Mouse (Mus musculus) heart, embryonic 16.5 days (tissue): ENCODE measurements around the gene Rad51ap1. TPM values are rescaled to one million over a fixed set of nuclear protein-coding genes. Genes with fewer than 3 reads are reported as not detected.

Experiments used
- ATAC-seq: fragments of 200-750 bp; cut with Nextera tagmentation; replicated peaks from 2 replicates; pipeline ENCODE4 v1.8.0; 2017; ENCODE audit warnings: moderate number of reproducible peaks; ENCODE audit not compliant: insufficient read depth, low FRiP score; ENCODE audit errors: extremely low read depth
- H3K27ac ChIP-seq: fragments of 300-500 bp; sonication (generic); 2 replicates; pipeline ENCODE4 v1.5.1; 2014; ENCODE audit warnings: mild to moderate bottlenecking, low read length, control low read depth, moderate library complexity
- H3K27me3 ChIP-seq: fragments of 300-500 bp; sonication (generic); 2 replicates; pipeline ENCODE4 v1.6.1; 2014; ENCODE audit warnings: low read length, mixed read lengths; ENCODE audit not compliant: control insufficient read depth, insufficient read depth
- H3K36me3 ChIP-seq: fragments of 300-500 bp; sonication (generic); 2 replicates; pipeline ENCODE4 v1.6.1; 2014; ENCODE audit not compliant: control insufficient read depth, insufficient read depth
- H3K4me1 ChIP-seq: fragments of 300-500 bp; sonication (generic); 2 replicates; pipeline ENCODE4 v1.6.1; 2014; ENCODE audit warnings: low read length, mixed read lengths; ENCODE audit not compliant: control insufficient read depth, insufficient read depth
- H3K4me2 ChIP-seq: fragments of 300-500 bp; sonication (generic); 2 replicates; pipeline ENCODE4 v1.6.1; 2014; ENCODE audit warnings: low read depth, mild to moderate bottlenecking, control low read depth, low read length
- H3K4me3 ChIP-seq: fragments of 300-500 bp; sonication (generic); 2 replicates; pipeline ENCODE4 v1.5.1; 2014; ENCODE audit warnings: mild to moderate bottlenecking, control low read depth, low read length
- H3K9ac ChIP-seq: fragments of 300-500 bp; sonication (generic); 2 replicates; pipeline ENCODE4 v1.6.1; 2014; ENCODE audit warnings: low read length, control low read depth
- H3K9me3 ChIP-seq: fragments of 300-500 bp; sonication (generic); replicated peaks from 2 replicates; pipeline ENCODE4 v1.6.1; 2016; ENCODE audit warnings: low read length; ENCODE audit not compliant: control insufficient read depth
- WGBS: fragments of 180-500 bp; shearing (Covaris S2); extraction: QIAGEN DNeasy Blood & Tissue Kit; methylation state at CpG from one replicate; pipeline ENCODE4 v1.1.7; 2014; 5-methylcytosine and 5-hydroxymethylcytosine counted together
- polyA plus RNA-seq: library from polyadenylated mRNA; unstranded; fragments of >200 nt; fragmentation: Nextera tagmentation; extraction: Ambion mirVana; gene quantifications from 2 replicates; pipeline ENCODE4 v1.2.1, GENCODE M21; 2015

Gene Rad51ap1
- 27.8 and 32.8 TPM in 2 replicates for polyA plus RNA-seq

DNA sequence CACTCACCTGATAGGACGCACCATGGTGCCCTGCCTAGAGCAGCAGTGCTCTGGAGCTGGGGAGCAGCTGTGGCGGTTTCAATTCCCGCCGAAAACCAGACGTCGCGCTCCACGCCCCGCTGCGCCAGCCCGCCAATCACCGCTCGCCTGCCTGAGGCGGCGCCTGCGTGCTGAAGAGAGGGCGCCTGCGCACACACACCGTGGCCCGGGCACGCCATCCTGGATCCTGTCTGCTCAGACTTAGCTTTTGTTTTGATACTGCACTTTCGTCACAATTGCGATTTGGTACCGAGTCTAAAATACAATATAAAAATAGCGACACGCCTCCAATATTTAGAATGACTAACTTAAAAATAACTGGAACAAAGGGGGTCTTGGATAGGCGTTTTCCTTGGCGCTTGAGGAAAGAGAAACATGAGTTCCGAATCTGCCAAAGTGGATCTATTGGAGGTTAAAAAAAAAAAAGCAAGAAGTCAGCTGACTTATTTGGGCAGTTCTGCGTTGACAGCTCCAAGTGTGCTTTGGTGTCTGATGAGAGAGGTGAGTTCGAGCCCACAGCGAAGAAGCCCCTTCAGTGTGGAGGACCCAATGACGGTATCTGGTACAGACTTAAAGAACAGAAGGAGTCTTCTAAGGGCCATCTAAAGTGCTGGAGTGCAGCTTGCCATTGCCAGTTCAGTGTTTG, at the start of gene Rad51ap1, which contains the start of gene D6Wsu163e:
TSS of gene Rad51ap1 (minus strand) at position 101 of the 685 bp plus-strand sequence.
TSS of gene D6Wsu163e (plus strand) at position 476 of the 685 bp plus-strand sequence.
- peak within 1 kb of the TSS; percentile 95 for H3K4me2 ChIP-seq
- H3K27ac ChIP-seq, result peak within 1 kb of the TSS; percentile 64
- peaks cover 19% of the 10 kb centered on the region for H3K4me1 ChIP-seq
- peak within 1 kb of the TSS; percentile 84 for H3K9ac ChIP-seq
- H3K9me3 ChIP-seq, result no peaks in the 10 kb centered on the region
- H3K4me3 ChIP-seq, result peak within 1 kb of the TSS; percentile 87
- peaks cover 10% of the 10 kb centered on the region for H3K36me3 ChIP-seq
- no peaks in the 10 kb centered on the region for H3K27me3 ChIP-seq
- WGBS, result under 1% methylated on average over 33 of the region's 33 CpGs
- ATAC-seq, result peak; percentile 99

DNA sequence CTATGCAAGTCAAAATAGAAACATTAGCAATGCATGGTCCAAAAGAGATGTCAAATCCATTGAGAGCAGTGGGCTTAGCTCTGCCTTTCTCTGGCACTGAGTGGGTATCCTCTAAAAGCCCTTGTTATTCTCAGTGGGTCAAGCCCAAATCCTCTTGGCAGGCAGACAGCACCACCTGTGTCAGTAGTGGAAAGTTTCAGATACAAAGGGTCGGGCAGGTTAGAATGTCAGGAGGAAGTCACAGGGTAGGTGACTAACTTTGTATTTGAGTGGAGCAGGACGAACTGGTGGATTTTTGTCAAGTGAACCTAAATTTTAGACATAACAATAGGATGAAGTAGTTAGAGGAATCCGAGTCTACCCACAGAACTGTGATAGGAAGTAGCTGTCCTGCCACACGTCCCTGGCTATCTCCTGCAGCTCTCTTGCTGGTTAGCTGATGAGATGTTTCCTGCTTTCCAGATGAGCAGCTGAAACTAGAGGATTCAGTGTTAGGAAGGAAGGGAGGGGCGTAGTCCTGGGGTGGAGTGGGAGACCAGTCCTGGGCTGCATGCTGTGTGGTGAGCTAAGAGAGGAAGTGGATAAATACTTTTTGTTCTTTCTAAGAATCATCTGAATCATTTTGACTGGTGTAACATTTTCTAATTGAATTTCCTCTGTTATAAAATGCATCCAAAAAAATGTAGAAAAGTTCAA, 42.3 kb upstream of the Rad51ap1 start:
- Histone ChIP-seq H3K4me1 (peaks cover 5% of the 10 kb centered on the region), H3K9me3 (no peaks in the 10 kb centered on the region), H3K36me3 (peaks cover 3% of the 10 kb centered on the region; the same call in 1 of the 2 replicates), H3K4me2 (no peak overlapping the region), H3K27ac (peak overlapping the region; percentile 45; the same call in 1 of the 2 replicates), H3K9ac (no peak overlapping the region), H3K4me3 (no peak overlapping the region), H3K27me3 (no peaks in the 10 kb centered on the region)
- WGBS, result 25% methylated on average over 5 of the region's 5 CpGs
- peak; percentile 63 for ATAC-seq

DNA sequence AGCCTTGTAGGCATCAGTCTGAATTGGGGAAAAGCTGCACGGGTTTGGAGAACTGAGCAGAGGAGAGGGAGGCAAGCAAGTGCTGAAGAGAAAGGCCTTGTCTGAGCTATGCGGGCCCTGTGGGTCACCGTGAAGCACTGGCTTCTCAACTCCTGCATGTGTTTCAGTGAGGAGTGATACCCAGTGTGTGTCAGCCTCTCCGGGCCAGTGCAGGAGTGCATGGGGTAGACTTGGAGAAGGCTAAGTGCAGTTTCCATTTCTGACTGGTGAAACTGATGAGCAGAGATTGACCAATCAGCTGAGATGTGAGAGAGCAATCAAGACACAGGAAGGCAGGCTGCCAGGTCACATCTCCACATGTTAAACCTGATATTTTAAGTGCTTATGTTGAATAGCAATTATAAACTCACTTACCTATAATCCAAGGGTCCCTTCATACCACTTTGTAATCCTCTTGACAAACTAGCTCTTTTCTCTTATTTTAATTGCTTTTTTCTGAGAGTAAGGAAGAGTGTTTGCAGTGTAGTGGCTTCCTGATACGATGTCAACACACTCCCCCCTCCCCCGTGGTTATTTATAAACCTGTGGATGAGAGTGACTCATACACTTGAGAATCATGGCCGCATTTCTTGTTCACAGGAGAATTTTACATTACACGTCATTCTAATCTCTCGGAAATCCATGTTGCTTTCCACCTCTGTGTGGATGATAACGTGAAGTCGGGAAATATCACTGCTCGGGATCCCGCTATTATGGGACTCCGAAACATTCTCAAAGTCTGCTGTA, 27.0 kb upstream of the Rad51ap1 start:
- H3K27ac ChIP-seq, result peak overlapping the region; percentile 54
- WGBS, result 34% methylated on average over 14 of the region's 14 CpGs
- ATAC-seq, result peak; percentile 72

DNA sequence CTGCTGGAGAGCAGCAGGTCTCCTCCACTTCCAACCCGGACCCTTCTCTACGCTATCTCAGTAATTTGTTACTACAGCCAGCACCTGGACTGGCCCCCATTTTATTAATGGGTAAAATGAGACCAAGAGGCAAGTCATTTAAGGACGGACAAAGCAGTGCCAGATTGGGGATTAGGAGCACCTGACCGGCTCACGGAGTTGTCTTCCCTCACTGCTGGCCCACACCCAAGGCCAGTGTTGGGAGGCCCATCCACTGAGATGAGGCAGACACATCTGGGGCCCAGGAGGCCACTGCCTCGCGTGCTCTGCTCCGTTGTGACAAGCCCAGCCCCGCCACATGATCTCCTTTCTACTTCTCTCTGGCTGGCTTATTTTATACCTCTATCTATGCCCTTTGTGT, 24.0 kb upstream of the Rad51ap1 start:
- Histone ChIP-seq H3K27me3 (no peaks in the 10 kb centered on the region), H3K9me3 (no peaks in the 10 kb centered on the region), H3K4me2 (no peak overlapping the region), H3K36me3 (peaks cover 6% of the 10 kb centered on the region), H3K9ac (no peak overlapping the region), H3K4me3 (no peak overlapping the region), H3K4me1 (peaks cover 16% of the 10 kb centered on the region), H3K27ac (no peak overlapping the region)
- no peak for ATAC-seq
- 63% methylated on average over 9 of the region's 9 CpGs for WGBS

More for the DNA sequence above, 27.0 kb upstream of the Rad51ap1 start:
- peaks cover 6% of the 10 kb centered on the region for H3K36me3 ChIP-seq
- H3K9ac ChIP-seq, result no peak overlapping the region
- H3K4me2 ChIP-seq, result peak overlapping the region; percentile 33
- no peaks in the 10 kb centered on the region for H3K27me3 ChIP-seq
- no peak overlapping the region; the same call in 1 of the 2 replicates for H3K4me3 ChIP-seq
- no peaks in the 10 kb centered on the region for H3K9me3 ChIP-seq
- H3K4me1 ChIP-seq, result peaks cover 18% of the 10 kb centered on the region

DNA sequence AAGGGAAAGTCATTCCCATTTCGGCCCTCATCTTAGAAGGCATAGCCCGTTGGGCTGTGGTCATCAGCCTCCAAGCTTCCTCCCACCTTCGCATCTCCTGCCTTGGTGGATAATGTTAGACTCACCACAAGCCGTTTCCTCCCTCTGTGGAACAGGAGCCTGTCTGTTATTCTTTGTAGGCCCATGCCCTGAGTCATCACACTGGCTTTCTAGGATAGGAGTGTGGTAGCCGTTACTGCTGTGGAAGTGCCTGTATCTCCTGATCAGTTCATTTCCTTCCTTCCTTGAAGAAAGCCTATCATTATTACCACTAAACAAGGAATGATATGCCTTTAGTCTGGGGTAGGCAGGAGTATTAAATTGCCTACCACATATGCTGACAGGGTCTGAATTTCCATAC, 23.3 kb upstream of the Rad51ap1 start:
- WGBS, result 77% methylated on average over 5 of the region's 5 CpGs
- Histone ChIP-seq H3K4me1 (peaks cover 16% of the 10 kb centered on the region), H3K27me3 (no peaks in the 10 kb centered on the region), H3K9me3 (no peaks in the 10 kb centered on the region), H3K9ac (no peak overlapping the region), H3K4me3 (no peak overlapping the region), H3K36me3 (peaks cover 6% of the 10 kb centered on the region), H3K27ac (no peak overlapping the region), H3K4me2 (no peak overlapping the region)
- no peak for ATAC-seq

DNA sequence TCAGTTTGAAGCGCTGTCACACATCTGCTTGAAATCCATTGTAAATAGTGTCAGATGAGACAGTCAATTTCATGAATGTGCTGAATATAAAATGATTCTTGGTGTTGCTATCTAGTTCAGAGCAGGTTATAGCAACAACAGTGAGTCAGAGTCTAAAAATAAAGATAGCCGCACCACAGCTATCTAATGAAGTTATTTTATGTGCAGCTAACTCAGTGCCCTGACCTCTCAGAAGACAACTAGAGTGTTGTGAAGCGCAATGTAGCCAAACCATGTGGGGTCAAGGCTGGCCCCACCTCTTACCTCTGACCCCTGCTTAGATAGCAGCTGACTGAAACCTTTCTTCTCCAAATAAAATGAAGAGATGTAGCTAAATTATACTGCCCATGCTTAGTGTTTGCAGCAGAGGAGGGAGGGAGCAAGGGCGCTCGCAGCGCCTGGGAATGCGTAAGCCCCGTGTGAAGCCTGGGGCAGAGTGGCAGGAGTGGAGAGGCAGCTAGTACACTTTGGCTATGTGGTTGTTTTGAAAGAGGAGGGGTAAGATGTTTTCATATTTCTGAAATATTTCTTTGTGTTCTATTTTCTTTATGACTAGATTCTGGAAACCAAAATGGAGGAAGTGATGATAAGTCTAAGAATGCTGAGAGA, 22.1 kb upstream of the Rad51ap1 start:
- H3K4me2 ChIP-seq, result no peak overlapping the region
- WGBS, result 49% methylated on average over 8 of the region's 8 CpGs

DNA sequence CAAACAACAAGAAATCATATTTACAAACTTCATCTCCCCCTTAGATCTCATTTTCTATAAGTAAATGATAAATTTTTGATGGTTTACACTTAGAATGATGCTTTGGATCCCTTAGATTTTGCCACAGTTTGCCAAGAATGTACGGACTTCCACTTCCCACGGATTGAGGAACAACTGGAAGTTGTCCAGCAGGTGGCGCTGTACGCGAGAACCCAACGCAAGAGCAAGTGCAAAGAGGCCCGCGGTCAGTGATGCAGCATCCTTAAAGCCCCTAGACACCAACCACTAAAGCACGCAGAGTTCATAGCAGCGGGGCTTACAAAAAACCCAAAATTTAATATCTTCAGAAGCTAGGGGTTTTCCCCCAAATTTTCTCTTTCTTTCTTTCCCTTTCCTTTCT, 16.3 kb upstream of the Rad51ap1 start:
- Histone ChIP-seq H3K9me3 (no peaks in the 10 kb centered on the region), H3K36me3 (peaks cover 10% of the 10 kb centered on the region), H3K27me3 (no peaks in the 10 kb centered on the region), H3K4me3 (no peak overlapping the region), H3K27ac (no peak overlapping the region), H3K4me2 (no peak overlapping the region), H3K4me1 (no peaks in the 10 kb centered on the region), H3K9ac (no peak overlapping the region)
- no peak for ATAC-seq
- 9% methylated on average over 10 of the region's 10 CpGs for WGBS

More for the DNA sequence above, 22.1 kb upstream of the Rad51ap1 start:
- Histone ChIP-seq H3K27ac (peak overlapping the region; percentile 72), H3K36me3 (peaks cover 6% of the 10 kb centered on the region), H3K9me3 (no peaks in the 10 kb centered on the region), H3K27me3 (no peaks in the 10 kb centered on the region), H3K4me3 (no peak overlapping the region), H3K9ac (no peak overlapping the region), H3K4me1 (peaks cover 12% of the 10 kb centered on the region)
- peak; percentile 85 for ATAC-seq

DNA sequence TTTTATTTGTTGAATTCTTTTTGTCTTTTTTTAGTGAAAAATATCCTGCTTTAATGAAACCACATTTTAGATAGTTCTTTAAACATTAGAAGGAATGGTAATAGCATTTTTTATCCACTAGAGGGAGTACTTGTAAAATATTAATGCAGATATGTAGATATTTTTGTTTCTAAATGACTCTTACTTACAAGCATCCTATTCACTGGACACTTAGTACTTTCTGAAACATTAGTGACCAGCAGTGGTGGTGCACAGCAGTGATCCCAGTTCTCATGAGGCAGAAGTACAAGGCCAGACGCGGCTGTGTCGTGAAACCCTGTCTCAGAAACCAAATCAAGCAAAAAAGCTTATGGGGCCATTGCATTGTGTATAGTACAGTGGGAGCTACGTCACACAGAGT, 8.9 kb upstream of the Rad51ap1 start:
- Histone ChIP-seq H3K4me2 (no peak overlapping the region), H3K4me3 (no peak overlapping the region), H3K27ac (no peak overlapping the region), H3K36me3 (peaks cover 25% of the 10 kb centered on the region), H3K9ac (no peak overlapping the region), H3K9me3 (no peaks in the 10 kb centered on the region), H3K4me1 (no peaks in the 10 kb centered on the region), H3K27me3 (no peaks in the 10 kb centered on the region)
- 0 out of 2 replicates have a peak, but pooled peaks have one; percentile 14 for ATAC-seq
- WGBS, result 87% methylated on average over 4 of the region's 4 CpGs
